Mouse (Mus musculus) B cell, adult 2 months (primary cell): ENCODE measurements around the gene Wdr91.

Experiments
- DNase-seq, 2 experiments: peaks; one replicate each; pipeline ENCODE4 v3.0.0; 2022

Wdr91 gene

DNA sequence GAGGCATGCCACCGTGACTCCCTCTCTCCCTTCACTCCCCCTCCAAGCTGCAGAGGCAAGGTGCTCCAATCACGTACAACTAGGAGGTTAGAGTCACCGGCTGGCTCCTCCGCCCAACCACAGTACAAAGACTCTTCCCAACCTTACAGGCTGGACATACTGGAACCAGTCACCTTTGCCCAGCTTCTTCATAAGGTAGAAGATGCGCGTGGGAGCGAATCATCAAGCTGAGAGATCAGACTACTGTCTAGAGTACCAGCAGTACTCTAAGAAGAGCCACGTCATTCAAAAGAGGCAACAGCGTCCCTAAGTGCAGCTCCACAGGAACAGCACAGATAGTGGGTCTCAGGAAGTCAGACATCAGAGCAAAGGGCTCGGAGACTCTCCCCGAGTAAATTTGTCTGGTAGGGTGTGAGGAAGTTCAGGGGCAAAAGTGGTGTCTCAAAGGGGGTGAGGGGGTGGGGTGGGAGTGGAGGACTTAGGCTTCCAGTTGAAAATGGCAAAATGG lies 49.1 kb downstream of the Wdr91 start:
- DNase-seq = peak in 1 of 2 experiments; percentile 10

DNA sequence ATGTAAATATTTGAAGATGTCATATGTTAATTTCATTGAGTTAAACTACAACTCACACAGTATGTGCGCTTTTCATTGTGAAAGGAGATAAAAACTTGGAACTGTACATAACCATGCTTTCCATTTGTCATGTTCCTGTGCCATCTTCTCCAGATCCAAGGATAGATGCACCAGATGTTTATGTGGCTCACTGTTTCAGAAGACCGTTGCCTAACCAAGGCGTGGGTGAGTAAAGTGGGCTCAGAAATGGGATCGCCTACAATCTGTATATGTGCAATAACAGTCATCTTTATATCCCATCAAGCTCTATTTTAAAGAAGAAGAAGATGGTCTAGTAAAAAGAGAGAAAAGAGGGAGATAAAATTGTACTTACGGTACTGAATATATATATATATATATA lies 78.3 kb downstream of the Wdr91 start:
- DNase-seq = no peak
